ENCODE assay signal across 12 mouse cellular contexts in genomic region chr15:100566531-100566930, GRCm38 (mm10).
"Had no signal": no experiment of that assay in that cellular context is flagged by ENCODE, and none has a peak within 500 bp of the region (broad histone marks: within the 10 kb centered on the region; RNA-seq: fewer than 3 reads in every experiment).

No protein-coding gene starts in this region.

- DNase-seq: cerebellum, postnatal 10 days; cerebellum, postnatal 14 days; cerebellum, postnatal 25 days; cerebellum, postnatal 36 days; embryo, embryonic 11 days; forebrain, postnatal 0 days; gastrocnemius, postnatal 10 days; gastrocnemius, postnatal 14 days; gastrocnemius, postnatal 25 days; gastrocnemius, postnatal 36 days; heart, adult 18-20 months; heart, adult 2 months had no signal
